Mouse (Mus musculus) lung, adult 2 months (tissue): Measurements from ENCODE around the gene Napepld.

Source experiments
- CTCF ChIP-seq: fragments of 200-500 bp; IDR thresholded peaks from 2 replicates; pipeline ENCODE4 v1.5.1; 2011; ENCODE audit warnings: mild to moderate bottlenecking, low read length, control low read depth; ENCODE audit not compliant: insufficient read depth
- POLR2A ChIP-seq: fragments of 200-500 bp; IDR thresholded peaks from 2 replicates; pipeline ENCODE4 v1.6.1; 2011; ENCODE audit warnings: low read depth, mild to moderate bottlenecking, control low read depth, low read length, borderline replicate concordance; ENCODE audit errors: extremely low read depth

DNA sequence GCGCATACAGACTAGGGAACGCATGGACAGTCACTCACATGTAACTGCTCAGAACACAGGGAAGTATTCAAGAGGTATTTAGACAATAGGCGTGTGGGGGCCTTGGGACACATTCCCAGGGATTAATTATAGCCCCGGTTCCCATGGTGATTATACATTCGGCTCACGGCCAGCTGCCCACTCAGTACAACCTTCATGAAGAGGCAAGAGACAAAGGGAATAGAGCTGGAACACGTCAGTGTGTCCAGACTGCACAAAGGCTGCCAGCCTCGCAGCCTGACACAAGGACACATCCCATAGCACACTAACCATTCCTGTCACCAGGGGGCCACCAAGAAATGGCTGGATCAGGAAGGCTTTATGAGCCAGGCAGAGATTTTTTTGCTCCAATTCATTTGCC, 31.7 kb upstream of the Napepld start:
- peak; percentile 51; the same call in 1 of the 2 replicates for TF ChIP-seq CTCF
- TF ChIP-seq POLR2A: no peak
